Mouse (Mus musculus) gastrocnemius, postnatal 10 days (tissue): ENCODE measurements at regions not wholly inside any gene's neighbourhood (a gene's known extent, or its start where the extent isn't known, plus 50 kb on each side); places are given as distances from the start of the nearest gene placed in this dataset.
"Not testable (repeated sequence)": the region's sequence is repeated elsewhere in the genome, so short reads cannot be mapped to it uniquely, and the experiment has no call there.

Experiments used
- DNase-seq: peaks from one replicate; pipeline ENCODE4 v3.0.0; 2021; ENCODE audit warnings: mixed read lengths

- no peak for DNase-seq
Measured at GRCm38 (mm10) chr16:42517321-42517720, 176.9 kb upstream of the Gap43 start.

- DNase-seq: no peak
Measured at GRCm38 (mm10) chr16:42515929-42516328, 175.5 kb upstream of the Gap43 start.

DNA sequence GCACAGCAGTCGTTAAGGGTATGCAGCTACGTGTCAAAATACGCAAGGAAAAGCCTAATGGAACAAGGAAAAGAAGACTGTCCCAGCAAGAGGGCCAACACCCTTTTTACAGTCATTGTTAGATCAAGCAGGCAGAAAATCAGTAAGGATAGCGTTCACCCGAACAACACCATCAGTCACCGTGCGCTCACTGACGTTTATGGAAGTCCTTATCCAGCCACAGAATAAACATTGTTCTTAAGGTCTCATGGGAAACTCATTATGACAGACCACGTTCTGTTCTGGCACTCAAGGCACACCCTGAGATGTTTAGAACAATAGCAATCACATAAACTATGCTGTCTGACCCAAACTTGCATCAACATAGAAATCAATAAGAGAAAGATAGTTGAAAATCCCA, 164.7 kb upstream of the Gap43 start:
- DNase-seq: no peak

DNA sequence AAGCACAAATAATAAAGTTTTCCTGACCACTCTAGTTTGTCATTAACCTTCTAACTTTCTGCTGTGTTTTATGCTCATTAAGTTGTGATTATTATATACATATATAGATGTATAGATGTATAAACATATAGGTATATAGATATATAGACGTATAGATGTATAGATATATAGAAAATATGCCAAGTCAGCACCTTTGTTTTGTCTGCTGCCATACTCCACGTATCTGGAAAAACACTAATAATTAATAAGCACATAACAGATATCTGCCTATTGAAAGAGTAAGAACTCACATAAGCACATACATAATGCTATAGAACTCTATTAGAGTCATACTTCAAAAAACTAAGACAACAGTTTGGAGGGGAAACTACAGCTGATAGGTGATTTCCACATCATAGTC, 161.3 kb upstream of the Gap43 start:
- no peak for DNase-seq

DNA sequence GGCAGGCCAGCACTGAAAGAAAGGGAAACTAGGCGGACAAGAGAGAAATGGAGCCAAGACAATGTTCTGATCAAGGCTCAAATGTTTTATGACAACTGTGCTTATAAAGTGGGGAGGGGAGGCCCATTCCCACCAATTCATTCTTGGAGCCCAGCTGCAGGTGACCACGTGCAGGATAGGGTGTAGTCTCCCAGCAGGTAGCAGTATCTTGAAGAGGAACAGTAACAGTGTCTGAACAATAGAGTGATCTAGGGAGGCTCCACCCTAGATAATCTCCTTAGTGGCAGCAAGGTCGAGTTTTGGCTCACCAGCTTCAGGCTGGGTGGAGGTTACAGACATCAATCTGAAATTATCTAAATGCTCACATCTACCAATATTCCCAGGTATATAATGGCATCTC, 160.7 kb upstream of the Gap43 start:
- not testable (repeated sequence) for DNase-seq

- DNase-seq: no peak
Measured at GRCm38 (mm10) chr16:42499514-42499913, 159.1 kb upstream of the Gap43 start.

- no peak for DNase-seq
Measured at GRCm38 (mm10) chr16:42498368-42498767, 157.9 kb upstream of the Gap43 start.

DNA sequence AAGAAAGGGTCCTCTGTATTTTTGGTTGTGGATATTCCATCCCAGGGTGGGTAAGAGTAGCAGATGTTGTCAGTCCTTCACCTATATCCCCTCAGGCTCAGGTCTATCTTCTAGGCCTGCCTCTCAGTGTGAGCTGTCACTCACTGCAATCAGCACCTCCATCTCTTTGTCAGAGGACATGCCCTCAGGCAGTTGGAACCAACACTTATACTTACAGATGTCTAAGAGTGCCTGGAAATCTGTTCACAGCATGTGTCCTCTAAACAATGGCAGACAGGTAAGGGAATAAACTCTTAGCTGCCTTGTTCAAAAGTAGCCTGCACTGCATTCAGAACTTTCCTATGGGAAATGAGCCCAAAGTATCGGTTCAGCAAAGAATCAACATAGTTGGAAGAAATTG, 153.1 kb upstream of the Gap43 start:
- DNase-seq: no peak

- DNase-seq: no peak
Measured at GRCm38 (mm10) chr16:42488745-42489144, 148.3 kb upstream of the Gap43 start.

DNA sequence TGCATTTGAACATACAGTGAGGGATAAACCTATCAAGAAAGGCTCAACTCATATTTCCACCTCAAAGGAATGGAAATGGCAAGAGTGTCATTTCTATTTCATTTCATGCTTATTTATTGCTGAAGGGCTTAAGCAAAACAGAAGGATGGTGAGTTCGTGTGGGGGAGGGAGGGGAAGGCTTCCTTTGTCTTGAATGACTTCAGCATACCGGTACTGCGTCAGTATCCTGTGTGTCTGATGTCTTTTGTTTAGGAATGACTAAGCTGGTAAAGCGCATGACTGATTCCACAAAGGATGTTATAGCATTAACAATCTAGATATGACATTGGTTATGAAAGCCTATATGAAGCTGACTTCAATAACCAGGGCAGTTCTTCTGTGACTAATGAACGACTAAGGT, 139.5 kb upstream of the Gap43 start:
- DNase-seq: no peak

GRCm38 (mm10) chr16:42466976-42467375, 126.5 kb upstream of the Gap43 start:
- no peak for DNase-seq

DNA sequence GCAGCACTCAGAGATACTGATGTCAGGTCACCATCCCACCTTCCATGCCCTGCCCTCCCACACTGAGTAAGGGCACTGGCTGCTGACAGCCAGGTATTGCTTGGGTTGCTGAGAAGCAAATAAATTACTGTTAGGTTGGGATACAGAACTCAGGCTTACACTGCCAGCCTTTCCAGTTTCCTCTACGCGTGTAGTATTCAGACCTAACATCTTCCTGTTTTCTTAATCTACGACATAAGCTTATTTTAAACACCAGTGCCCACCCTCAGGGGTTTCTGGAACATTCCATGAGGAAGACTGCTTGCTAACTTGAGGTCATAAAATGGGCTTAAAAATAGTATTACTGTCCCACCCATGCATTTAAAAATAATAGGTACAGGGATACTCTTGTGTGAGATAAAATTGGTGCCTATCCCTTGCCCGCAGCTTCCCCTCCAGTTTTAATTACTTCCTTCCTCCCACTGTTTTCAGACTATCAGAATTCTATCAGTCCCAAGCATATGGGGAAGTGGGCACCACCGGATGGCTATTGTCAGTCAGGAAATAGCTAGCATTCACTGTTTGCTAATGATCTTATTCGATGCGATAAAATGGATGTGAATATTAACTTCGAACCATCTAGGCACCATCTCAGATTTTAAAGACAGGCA, 116.0 kb upstream of the Gap43 start:
- DNase-seq: no peak

GRCm38 (mm10) chr16:42453338-42453737, 112.9 kb upstream of the Gap43 start:
- DNase-seq: no peak

DNA sequence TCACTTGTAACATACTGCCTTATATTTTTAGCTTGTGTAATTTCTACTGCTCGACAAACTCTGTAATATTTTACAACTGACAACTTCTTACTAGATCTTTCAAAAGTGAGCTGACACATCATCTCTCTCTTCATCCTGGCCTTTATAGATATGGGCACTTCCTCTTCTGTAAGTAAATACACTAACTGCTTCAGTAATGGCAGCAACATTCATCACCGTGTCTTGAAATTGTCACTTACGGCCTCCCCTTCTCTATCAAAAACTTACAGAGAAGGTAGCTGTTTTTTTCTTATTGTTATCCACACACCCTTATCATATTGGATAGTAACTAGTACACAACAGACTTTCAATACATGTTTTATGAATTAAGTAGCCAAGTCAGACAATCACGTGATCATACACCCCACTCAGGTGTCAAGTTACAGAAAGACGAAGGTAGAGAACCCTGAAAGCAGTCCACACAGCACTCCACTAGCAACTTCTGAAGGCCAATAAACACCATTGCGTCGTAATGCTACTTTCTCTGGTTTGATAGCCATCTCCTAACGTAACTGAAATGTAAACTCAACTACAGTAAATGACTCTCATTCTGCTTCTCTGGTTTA, 109.5 kb upstream of the Gap43 start:
- DNase-seq: no peak

GRCm38 (mm10) chr16:42444863-42445423, 104.5 kb upstream of the Gap43 start:
- DNase-seq: no peak

DNA sequence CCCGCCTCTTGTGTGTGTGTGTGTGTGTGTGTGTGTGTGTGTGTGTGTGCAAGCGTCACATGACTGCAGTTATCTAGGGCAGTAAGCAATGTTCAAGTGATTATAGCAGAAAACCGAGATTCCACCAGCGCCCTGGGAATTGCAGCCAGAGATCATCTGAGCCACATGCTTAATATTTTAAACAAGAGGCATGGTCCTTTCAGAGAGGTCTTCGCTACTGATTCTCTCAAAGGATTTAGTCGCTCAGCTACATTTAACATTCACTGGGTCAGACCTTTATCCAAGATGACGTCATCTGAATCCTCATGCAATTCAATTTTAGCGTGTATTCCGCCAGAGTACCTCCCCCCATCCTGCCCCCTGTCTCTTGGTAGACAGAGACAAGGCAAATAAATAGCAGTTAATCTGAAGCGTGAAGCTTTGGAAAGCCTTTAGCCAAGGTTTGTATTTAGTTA, 104.0 kb upstream of the Gap43 start:
- DNase-seq: peak; percentile 10

GRCm38 (mm10) chr16:42440822-42441221, 100.4 kb upstream of the Gap43 start:
- DNase-seq: peak; percentile 43

- DNase-seq: no peak
Measured at GRCm38 (mm10) chr16:42431529-42431928, 91.1 kb upstream of the Gap43 start.

- no peak for DNase-seq
Measured at GRCm38 (mm10) chr16:42416673-42417072, 76.2 kb upstream of the Gap43 start.

DNA sequence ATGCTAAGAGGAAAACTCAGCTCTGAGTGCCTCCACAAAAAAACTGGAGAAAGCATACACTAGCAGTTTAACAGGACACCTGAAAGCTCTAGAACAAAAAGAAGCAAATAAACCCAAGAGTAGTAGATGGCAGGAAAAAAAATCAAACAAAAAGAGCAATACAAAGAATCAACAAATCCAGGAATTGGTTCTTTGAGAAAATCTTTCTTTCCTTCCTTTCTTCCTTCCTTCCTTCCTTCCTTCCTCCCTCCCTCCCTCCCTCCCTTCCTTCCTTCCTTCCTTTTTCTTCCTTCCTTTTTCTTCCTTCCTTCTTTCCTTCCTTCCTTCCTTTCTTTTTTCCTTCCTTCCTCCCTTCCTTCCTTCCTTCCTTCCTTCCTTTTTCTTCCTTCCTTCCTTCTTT, 71.6 kb upstream of the Gap43 start:
- DNase-seq: not testable (repeated sequence)

DNA sequence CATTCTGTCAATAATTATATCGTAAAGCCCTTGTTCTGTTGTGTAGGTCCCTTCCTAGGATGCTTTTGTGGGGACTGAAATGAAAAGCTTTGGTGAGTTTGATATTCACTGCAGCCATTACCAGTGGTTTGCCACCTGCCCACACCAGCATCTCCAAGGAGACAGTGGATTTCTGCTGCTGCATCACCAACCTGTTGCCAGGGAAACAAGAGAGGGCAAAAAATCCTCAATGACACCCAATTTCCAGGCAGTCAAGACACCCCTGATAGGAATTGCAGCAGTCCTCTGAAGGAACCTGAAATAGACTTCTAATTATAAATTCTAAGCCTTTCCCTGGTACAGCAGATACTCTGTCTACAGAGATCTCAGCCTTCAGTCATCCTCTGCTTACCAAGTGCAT, 56.1 kb upstream of the Gap43 start:
- DNase-seq: no peak
